Mouse (Mus musculus) G1E (cell line): ENCODE results near the gene Akap13.

Experiments
- CTCF ChIP-seq: IDR thresholded peaks from 2 replicates; pipeline ENCODE4 v1.5.1; 2012; ENCODE audit warnings: low read depth, low read length, inconsistent platforms, mixed read lengths
- GATA1 ChIP-seq: IDR thresholded peaks from 2 replicates; pipeline ENCODE4 v1.6.1; 2012; ENCODE audit warnings: borderline replicate concordance, low read length, inconsistent platforms, mixed read lengths

GRCm38 (mm10) chr7:75463579-75464162 lies 8.3 kb downstream of the Akap13 start:
- TF ChIP-seq CTCF (no peak), GATA1 (no peak)
